Mouse (Mus musculus): ENCODE measurements around the gene Pitpnm2.
A peak's percentile ranks its signal among the peaks of the same experiment; 100 is the strongest.

Gene Pitpnm2

GRCm38 (mm10) chr5:124180500-124181167 is 68.9 kb downstream of the Pitpnm2 start:
- no peak for DNase-seq (ENCODE audit: low spot score)

- no peak for DNase-seq (ENCODE audit: low spot score)
Observed at GRCm38 (mm10) chr5:124179411-124179810, 70.1 kb downstream of the Pitpnm2 start.

GRCm38 (mm10) chr5:124176726-124177132 is 72.8 kb downstream of the Pitpnm2 start:
- DNase-seq (ENCODE audit: low spot score), result no peak

GRCm38 (mm10) chr5:124175138-124175537 is 74.4 kb downstream of the Pitpnm2 start:
- no peak for DNase-seq (ENCODE audit: low spot score)

GRCm38 (mm10) chr5:124173012-124173985 is 76.3 kb downstream of the Pitpnm2 start:
- DNase-seq (ENCODE audit: low spot score), result peak; percentile 71

- no peak for DNase-seq (ENCODE audit: low spot score)
Observed at GRCm38 (mm10) chr5:124172246-124172645, 77.3 kb downstream of the Pitpnm2 start.

- DNase-seq (ENCODE audit: low spot score), result no peak
Observed at GRCm38 (mm10) chr5:124171781-124172180, 77.8 kb downstream of the Pitpnm2 start.

- DNase-seq (ENCODE audit: low spot score), result no peak
Observed at GRCm38 (mm10) chr5:124169224-124169621, 80.3 kb downstream of the Pitpnm2 start.

- DNase-seq (ENCODE audit: low spot score), result no peak
Observed at GRCm38 (mm10) chr5:124168428-124169223, 80.9 kb downstream of the Pitpnm2 start.

- DNase-seq (ENCODE audit: low spot score), result no peak
Observed at GRCm38 (mm10) chr5:124167621-124168020, 81.9 kb downstream of the Pitpnm2 start.

GRCm38 (mm10) chr5:124166741-124167140 is 82.8 kb downstream of the Pitpnm2 start:
- DNase-seq (ENCODE audit: low spot score), result no peak

GRCm38 (mm10) chr5:124165622-124166570 is 83.7 kb downstream of the Pitpnm2 start:
- peak; percentile 68 for DNase-seq (ENCODE audit: low spot score)

- no peak for DNase-seq (ENCODE audit: low spot score)
Observed at GRCm38 (mm10) chr5:124163445-124163844, 86.1 kb downstream of the Pitpnm2 start.

- DNase-seq (ENCODE audit: low spot score), result peak; percentile 68
Observed at GRCm38 (mm10) chr5:124162577-124162976, 87.0 kb downstream of the Pitpnm2 start.

- DNase-seq (ENCODE audit: low spot score), result no peak
Observed at GRCm38 (mm10) chr5:124161831-124162230, 87.7 kb downstream of the Pitpnm2 start.

GRCm38 (mm10) chr5:124159453-124159852 is 90.1 kb downstream of the Pitpnm2 start:
- DNase-seq (ENCODE audit: low spot score), result no peak

GRCm38 (mm10) chr5:124158305-124158704 is 91.3 kb downstream of the Pitpnm2 start:
- no peak for DNase-seq (ENCODE audit: low spot score)

- DNase-seq (ENCODE audit: low spot score), result no peak
Observed at GRCm38 (mm10) chr5:124155943-124156342, 93.6 kb downstream of the Pitpnm2 start.

- no peak for DNase-seq (ENCODE audit: low spot score)
Observed at GRCm38 (mm10) chr5:124152734-124153133, 96.8 kb downstream of the Pitpnm2 start.

GRCm38 (mm10) chr5:124150895-124151294 is 98.7 kb downstream of the Pitpnm2 start:
- DNase-seq (ENCODE audit: low spot score), result no peak

- DNase-seq (ENCODE audit: low spot score), result no peak
Observed at GRCm38 (mm10) chr5:124149028-124149427, 100.5 kb downstream of the Pitpnm2 start.
